Mouse (Mus musculus): ENCODE data around the gene Tenm4.

Tenm4 gene

GRCm38 (mm10) chr7:96672322-96672914 lies 501.4 kb downstream of the Tenm4 start:
- in situ Hi-C loops (cut with MboI, MseI): no loop called here

- in situ Hi-C loops (cut with MboI, MseI): no loop called here
Measured at GRCm38 (mm10) chr7:96677082-96677481, 506.0 kb downstream of the Tenm4 start.

DNA sequence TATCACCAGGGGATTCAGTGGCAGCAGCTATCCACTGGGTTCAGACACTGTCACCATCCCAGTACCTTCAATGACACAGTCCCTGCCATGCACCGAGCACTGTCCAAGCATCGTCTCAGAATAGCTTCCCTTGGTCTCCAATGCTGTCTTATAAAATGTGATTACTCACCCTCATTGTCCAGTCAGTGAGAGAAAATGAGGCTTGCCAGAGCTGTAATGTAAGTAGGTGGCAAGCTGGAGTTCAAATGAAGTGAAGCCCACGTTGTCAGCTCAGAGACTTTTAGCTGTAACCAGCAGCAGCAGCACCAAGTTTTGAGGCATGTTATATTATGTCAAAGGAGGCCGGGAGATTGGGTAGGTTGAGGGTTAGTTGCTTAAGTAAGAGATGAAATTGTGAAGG lies 507.2 kb downstream of the Tenm4 start:
- in situ Hi-C loops (cut with MboI, MseI): no loop called here

DNA sequence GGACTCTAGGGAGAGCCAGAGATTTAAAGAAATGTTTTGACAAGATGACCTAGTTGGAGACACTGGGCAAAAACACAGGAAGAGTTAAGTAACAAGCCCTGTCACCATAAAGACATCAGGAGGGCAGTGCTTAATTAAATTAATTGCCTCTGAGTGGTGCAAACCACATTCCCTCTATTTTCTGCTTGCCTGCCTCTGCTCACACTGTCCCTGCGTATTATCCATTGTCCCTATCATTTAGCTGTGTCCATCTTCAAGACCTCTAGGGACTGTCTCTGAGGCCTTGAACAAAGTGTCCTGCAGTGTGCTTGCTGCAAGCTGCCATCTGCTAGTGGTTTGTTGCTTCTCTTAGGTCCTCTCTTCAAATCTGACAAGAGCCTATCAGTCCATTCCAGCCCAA lies 508.7 kb downstream of the Tenm4 start:
- in situ Hi-C loops (cut with MboI, MseI): no loop called here

GRCm38 (mm10) chr7:96680405-96680804 lies 509.4 kb downstream of the Tenm4 start:
- in situ Hi-C loops (cut with MboI, MseI): no loop called here

DNA sequence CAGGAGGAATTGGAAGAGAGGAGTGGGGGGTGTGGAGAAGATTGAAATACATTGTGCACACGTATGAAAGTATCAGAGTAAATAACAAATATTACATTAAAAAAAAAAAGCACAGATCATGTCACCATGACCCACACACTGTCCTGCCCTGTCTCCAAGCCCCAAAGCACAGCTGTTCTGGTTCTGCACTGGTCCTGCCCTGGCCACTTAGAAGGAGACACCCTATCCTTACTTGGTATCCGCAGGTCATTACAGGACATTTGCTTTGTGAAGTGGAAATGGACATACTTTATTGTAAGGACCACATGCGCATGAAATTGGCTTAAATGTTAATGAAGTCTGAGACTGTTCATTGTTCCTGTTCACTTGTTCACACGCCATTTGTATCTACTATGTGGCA lies 510.8 kb downstream of the Tenm4 start:
- in situ Hi-C loops (cut with MboI, MseI): no loop called here

- in situ Hi-C loops (cut with MboI, MseI): no loop called here
Measured at GRCm38 (mm10) chr7:96688141-96688540, 517.1 kb downstream of the Tenm4 start.

- in situ Hi-C loops (cut with MboI, MseI): no loop called here
Measured at GRCm38 (mm10) chr7:96701097-96701845, 530.2 kb downstream of the Tenm4 start.

- in situ Hi-C loops (cut with MboI, MseI): no loop called here
Measured at GRCm38 (mm10) chr7:96703958-96704357, 532.9 kb downstream of the Tenm4 start.

DNA sequence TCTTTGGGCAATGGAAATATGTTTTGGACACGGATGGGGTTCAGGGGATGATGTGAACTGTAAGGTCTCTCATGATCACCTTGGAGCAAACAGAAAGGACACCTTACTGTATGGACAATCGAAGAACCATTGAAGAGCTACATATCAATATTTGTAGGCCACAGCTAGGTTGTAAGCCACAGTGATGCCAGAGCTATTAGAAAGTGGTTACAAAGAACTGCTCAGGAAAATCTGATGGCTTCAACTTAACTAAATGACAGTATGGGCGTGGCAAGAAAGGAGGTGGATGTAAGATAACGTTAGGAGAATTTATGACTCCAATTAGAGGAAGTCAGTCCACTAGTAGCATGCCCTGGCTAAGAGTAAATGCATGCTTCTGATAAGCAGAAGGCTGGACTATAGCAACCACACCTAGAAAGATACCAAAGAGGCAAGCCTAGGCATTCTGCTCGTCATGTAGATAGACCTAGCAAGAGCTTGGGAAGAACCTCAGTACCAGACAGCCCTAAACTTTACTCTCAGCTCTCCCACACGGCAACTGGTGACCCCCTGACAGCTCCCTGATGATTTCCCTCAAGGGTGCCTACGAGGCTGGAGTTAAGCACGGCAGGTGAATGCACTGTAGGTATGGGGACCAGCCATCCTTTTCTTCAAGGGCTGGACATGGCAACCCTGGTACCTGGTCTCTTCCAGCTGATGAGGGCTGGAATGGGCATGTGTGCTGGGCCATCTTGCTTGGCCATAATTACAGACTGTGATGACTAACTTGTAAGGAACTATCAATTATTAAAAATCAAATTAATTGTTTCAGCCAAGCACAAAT lies 534.5 kb downstream of the Tenm4 start:
- in situ Hi-C loops (cut with MboI, MseI): no loop called here

GRCm38 (mm10) chr7:96706531-96706930 lies 535.5 kb downstream of the Tenm4 start:
- in situ Hi-C loops (cut with MboI, MseI): no loop called here

DNA sequence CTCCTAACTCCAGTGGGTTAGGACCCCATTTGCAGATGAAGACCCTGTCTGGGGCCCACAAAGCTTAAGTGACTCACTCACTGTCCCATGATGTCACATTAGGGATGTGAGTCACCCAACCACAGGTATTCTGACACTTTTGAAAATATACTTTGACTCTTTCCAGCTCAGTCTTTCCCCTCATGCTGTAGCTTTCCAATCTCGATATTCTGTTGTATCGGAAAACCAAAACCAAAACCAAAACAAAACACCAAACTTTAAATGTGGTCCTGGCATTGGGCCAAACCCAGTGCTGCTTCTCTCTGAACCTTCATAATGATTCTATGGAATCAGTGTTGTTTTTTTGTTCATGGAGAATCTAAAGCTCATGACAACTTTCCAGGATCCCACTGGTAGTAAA lies 536.1 kb downstream of the Tenm4 start:
- in situ Hi-C loops (cut with MboI, MseI): no loop called here

- in situ Hi-C loops (cut with MboI, MseI): no loop called here
Measured at GRCm38 (mm10) chr7:96708071-96708470, 537.0 kb downstream of the Tenm4 start.

GRCm38 (mm10) chr7:96708561-96708960 lies 537.5 kb downstream of the Tenm4 start:
- in situ Hi-C loops (cut with MboI, MseI): no loop called here

DNA sequence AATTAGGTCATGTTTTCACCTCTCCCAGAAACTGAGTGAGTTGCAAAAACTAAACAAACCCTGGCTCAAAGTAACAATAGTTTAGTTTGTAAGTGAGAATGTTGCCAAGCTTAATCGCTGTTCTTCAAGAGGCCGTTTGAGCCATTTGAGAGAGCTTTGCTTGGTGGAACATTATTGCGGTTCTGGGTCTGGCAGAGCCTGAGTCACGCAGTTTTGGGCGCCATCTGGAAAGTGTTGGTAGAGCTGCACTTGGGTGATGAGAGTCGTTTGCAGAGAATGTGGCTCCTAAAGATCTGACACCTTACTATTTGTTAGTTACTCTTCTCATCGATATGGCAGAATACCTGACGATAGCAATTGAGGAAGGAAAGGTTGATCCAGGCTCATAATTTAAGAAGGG lies 537.9 kb downstream of the Tenm4 start:
- in situ Hi-C loops (cut with MboI, MseI): no loop called here

GRCm38 (mm10) chr7:96709891-96710290 lies 538.8 kb downstream of the Tenm4 start:
- in situ Hi-C loops (cut with MboI, MseI): no loop called here

DNA sequence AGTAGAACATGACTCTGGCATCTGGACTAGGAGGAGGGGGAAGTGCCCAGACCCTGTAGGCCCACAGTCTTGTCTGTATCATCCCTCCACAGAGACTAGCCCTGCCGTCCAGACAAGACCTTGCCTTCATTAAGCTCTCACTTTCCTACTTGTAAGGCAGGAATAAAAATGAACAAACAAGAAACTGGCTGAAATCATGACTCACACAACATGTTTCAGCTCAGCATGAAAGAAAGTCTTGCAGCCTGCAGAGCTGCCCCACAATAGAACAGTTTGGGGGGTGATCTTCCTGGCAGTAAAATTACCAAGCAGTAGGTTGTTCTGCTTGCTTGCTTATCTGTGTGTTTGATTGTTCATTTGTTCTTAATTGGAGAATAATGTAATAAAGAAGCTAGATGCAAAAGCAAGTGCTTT lies 539.6 kb downstream of the Tenm4 start:
- in situ Hi-C loops (cut with MboI, MseI): no loop called here

GRCm38 (mm10) chr7:96712876-96713275 lies 541.8 kb downstream of the Tenm4 start:
- in situ Hi-C loops (cut with MboI, MseI): no loop called here

- in situ Hi-C loops (cut with MboI, MseI): no loop called here
Measured at GRCm38 (mm10) chr7:96716911-96717310, 545.9 kb downstream of the Tenm4 start.

GRCm38 (mm10) chr7:96718201-96719155 lies 547.4 kb downstream of the Tenm4 start:
- in situ Hi-C loops (cut with MboI, MseI): no loop called here

- in situ Hi-C loops (cut with MboI, MseI): no loop called here
Measured at GRCm38 (mm10) chr7:96719926-96720325, 548.9 kb downstream of the Tenm4 start.

Measured in T-helper 1 cell (primary cell).